Mouse (Mus musculus) kidney, embryonic 14.5 days (tissue): Measurements from ENCODE around the gene Vwa8. TPM values are rescaled to one million over a fixed set of nuclear protein-coding genes. Genes with fewer than 3 reads are reported as not detected.

Source experiments
- ATAC-seq: fragments of 200-750 bp; cut with Nextera tagmentation; 2 replicates; pipeline ENCODE4 v1.8.0; 2017; ENCODE audit warnings: moderate number of reproducible peaks, mild to moderate bottlenecking, moderate TSS enrichment, moderate library complexity; ENCODE audit not compliant: low FRiP score, low TSS enrichment
- H3K27ac ChIP-seq: fragments of 300-500 bp; sonication (generic); 2 replicates; pipeline ENCODE4 v1.5.1; 2014; ENCODE audit warnings: low read depth, mild to moderate bottlenecking, low read length, moderate library complexity, mixed read lengths
- H3K27me3 ChIP-seq: fragments of 300-500 bp; sonication (generic); 2 replicates; pipeline ENCODE4 v1.6.1; 2014; ENCODE audit warnings: mild to moderate bottlenecking, low read length; ENCODE audit not compliant: control insufficient read depth, insufficient read depth
- H3K36me3 ChIP-seq: fragments of 300-500 bp; sonication (generic); 2 replicates; pipeline ENCODE4 v1.6.1; 2014; ENCODE audit warnings: low read length, mixed read lengths; ENCODE audit not compliant: control insufficient read depth, insufficient read depth
- H3K4me1 ChIP-seq: fragments of 300-500 bp; sonication (generic); 2 replicates; pipeline ENCODE4 v1.6.1; 2014; ENCODE audit warnings: low read length, mixed read lengths; ENCODE audit not compliant: control insufficient read depth, insufficient read depth
- H3K4me2 ChIP-seq: fragments of 300-500 bp; sonication (generic); replicated peaks from 2 replicates; pipeline ENCODE4 v1.6.1; 2014; ENCODE audit warnings: low read depth, mild to moderate bottlenecking, low read length
- H3K4me3 ChIP-seq: fragments of 300-500 bp; sonication (generic); 2 replicates; pipeline ENCODE4 v1.5.1; 2014; ENCODE audit warnings: mild to moderate bottlenecking, low read length
- H3K9ac ChIP-seq: fragments of 300-500 bp; sonication (generic); 2 replicates; pipeline ENCODE4 v1.6.1; 2014; ENCODE audit warnings: low read depth, mild to moderate bottlenecking, low read length, moderate library complexity
- H3K9me3 ChIP-seq: fragments of 300-500 bp; sonication (generic); 2 replicates; pipeline ENCODE4 v1.6.1; 2016; ENCODE audit warnings: low read length; ENCODE audit not compliant: control insufficient read depth
- WGBS: fragments of 180-500 bp; shearing (Covaris S2); extraction: QIAGEN DNeasy Blood & Tissue Kit; methylation state at CpG from one replicate; pipeline ENCODE4 v1.1.7; 2014; 5-methylcytosine and 5-hydroxymethylcytosine counted together
- polyA plus RNA-seq: library from polyadenylated mRNA; unstranded; fragments of >200 nt; fragmentation: Nextera tagmentation; extraction: Ambion mirVana; gene quantifications from 2 replicates; pipeline ENCODE4 v1.2.1, GENCODE M21; 2014

Gene Vwa8
- polyA plus RNA-seq, 1 experiment from 2014 or later: 15.5 TPM

GRCm38 (mm10) chr14:78900770-78901169 is 51.9 kb downstream of the Vwa8 start:
- peak; percentile 77 for ATAC-seq
- Histone ChIP-seq H3K4me3 (no peak overlapping the region), H3K27ac (peak overlapping the region; percentile 24; the same call in 1 of the 2 replicates), H3K36me3 (no peaks in the 10 kb centered on the region), H3K4me2 (no peak overlapping the region), H3K9me3 (no peaks in the 10 kb centered on the region), H3K9ac (no peak overlapping the region), H3K4me1 (no peaks in the 10 kb centered on the region), H3K27me3 (no peaks in the 10 kb centered on the region)
- WGBS: 5% methylated on average over 2 of the region's 2 CpGs

- no peak overlapping the region for H3K27ac ChIP-seq
- no peak for ATAC-seq
- 91% methylated on average over 10 of the region's 10 CpGs for WGBS
Measured at GRCm38 (mm10) chr14:78908205-78908863, 59.5 kb downstream of the Vwa8 start.

DNA sequence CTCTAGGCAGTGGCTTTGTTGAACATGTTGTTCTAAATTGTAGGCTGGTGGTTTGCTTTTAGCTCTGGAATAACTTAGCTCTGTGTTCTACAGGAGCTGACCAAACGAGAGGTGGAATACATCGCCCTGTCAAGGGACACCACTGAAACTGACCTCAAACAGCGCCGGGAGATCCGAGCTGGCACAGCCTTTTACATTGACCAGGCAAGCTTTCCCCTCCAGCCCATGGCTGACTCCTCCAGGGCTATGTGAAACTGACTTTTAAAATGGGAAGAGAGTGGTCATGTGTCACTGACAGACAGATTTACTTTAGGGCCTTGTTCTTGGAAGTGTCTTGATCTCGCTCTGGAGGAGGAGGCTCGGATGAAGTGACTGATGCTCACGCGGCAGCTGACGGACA is 63.2 kb downstream of the Vwa8 start:
- H3K27ac ChIP-seq: no peak overlapping the region
- no peak overlapping the region for H3K4me3 ChIP-seq
- no peaks in the 10 kb centered on the region for H3K36me3 ChIP-seq
- no peaks in the 10 kb centered on the region for H3K9me3 ChIP-seq
- no peaks in the 10 kb centered on the region for H3K27me3 ChIP-seq
- no peak overlapping the region for H3K9ac ChIP-seq
- no peak overlapping the region for H3K4me2 ChIP-seq
- ATAC-seq: no peak
- WGBS: 41% methylated on average over 10 of the region's 10 CpGs
- no peaks in the 10 kb centered on the region for H3K4me1 ChIP-seq

More at GRCm38 (mm10) chr14:78908205-78908863, 59.5 kb downstream of the Vwa8 start:
- Histone ChIP-seq H3K9me3 (no peaks in the 10 kb centered on the region), H3K36me3 (no peaks in the 10 kb centered on the region), H3K4me3 (no peak overlapping the region), H3K9ac (no peak overlapping the region), H3K27me3 (no peaks in the 10 kb centered on the region), H3K4me1 (no peaks in the 10 kb centered on the region), H3K4me2 (no peak overlapping the region)

DNA sequence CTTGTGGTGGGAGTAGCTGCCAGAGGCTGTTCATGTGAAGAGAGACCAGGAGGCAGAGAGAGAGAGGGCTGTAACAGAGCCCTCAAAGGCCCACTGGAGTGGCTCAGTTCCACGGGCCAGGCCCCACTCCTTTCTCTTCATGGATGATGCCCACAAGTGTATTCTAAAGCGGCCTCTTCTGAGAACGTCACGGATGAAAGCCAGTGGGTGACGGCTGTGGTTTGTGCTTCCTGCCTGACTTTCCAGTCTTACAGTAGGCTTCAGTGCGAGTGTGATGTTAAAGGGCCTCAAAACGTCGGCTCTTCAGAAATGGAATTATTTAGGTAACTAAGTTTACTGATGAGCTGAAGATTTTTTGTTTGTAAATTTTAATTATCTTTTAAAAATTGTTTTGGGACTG is 65.3 kb downstream of the Vwa8 start:
- no peaks in the 10 kb centered on the region for H3K27me3 ChIP-seq
- 61% methylated on average over 8 of the region's 8 CpGs for WGBS
- H3K36me3 ChIP-seq: no peaks in the 10 kb centered on the region
- no peak overlapping the region for H3K4me3 ChIP-seq
- H3K4me1 ChIP-seq: no peaks in the 10 kb centered on the region
- no peak overlapping the region for H3K4me2 ChIP-seq
- ATAC-seq: no peak
- no peak overlapping the region for H3K27ac ChIP-seq
- H3K9ac ChIP-seq: no peak overlapping the region
- H3K9me3 ChIP-seq: no peaks in the 10 kb centered on the region

DNA sequence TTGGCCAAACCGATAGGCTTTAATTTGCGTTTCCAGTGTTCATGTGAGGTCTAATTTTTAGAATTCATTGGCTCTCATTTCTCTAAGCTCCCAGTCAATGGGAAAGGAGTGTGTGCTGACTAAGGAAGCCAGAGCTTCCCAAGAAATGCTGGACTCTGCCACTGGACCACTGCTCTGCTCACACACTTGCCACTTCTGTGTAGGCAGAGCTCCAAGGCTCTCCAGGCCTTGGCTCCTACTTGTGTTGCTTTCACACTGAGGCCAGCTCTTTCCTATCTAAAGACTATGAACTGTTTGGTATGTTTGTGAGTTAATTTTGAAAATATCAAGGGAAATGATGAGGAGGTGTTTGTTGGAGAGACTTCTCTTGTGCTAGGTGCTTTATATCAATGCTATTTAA is 67.8 kb downstream of the Vwa8 start:
- no peaks in the 10 kb centered on the region for H3K9me3 ChIP-seq
- no peaks in the 10 kb centered on the region for H3K27me3 ChIP-seq
- H3K27ac ChIP-seq: no peak overlapping the region
- H3K4me1 ChIP-seq: no peaks in the 10 kb centered on the region
- H3K9ac ChIP-seq: no peak overlapping the region
- H3K36me3 ChIP-seq: no peaks in the 10 kb centered on the region
- no peak overlapping the region for H3K4me2 ChIP-seq
- H3K4me3 ChIP-seq: no peak overlapping the region
- no peak for ATAC-seq
- WGBS: 94% methylated on average over 2 of the region's 2 CpGs

DNA sequence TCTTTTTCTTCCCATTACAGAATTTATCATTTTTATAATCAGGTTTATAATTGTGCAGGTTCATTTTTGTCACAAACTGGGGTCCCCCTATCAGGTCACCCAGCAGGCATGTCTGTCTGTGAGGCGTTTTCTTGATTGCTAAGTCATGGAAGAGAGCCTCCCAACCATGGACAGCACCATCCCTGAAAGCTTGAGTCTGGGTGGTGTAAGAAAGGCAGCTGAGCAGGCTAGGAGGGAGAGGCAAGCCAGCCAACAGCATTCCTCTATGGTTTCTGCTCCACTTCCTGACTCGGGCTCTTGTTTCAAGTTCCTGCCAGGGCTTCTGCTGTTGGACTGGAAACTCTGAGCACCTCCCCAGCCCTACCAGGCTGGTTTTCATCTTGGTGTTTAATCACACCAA is 72.4 kb downstream of the Vwa8 start:
- 42% methylated on average over 2 of the region's 2 CpGs for WGBS
- no peak overlapping the region for H3K9ac ChIP-seq
- no peak for ATAC-seq

GRCm38 (mm10) chr14:78923631-78924030 is 74.8 kb downstream of the Vwa8 start:
- Histone ChIP-seq H3K27me3 (no peaks in the 10 kb centered on the region), H3K4me3 (no peak overlapping the region), H3K4me1 (no peaks in the 10 kb centered on the region), H3K9ac (no peak overlapping the region), H3K9me3 (no peaks in the 10 kb centered on the region), H3K36me3 (no peaks in the 10 kb centered on the region), H3K4me2 (no peak overlapping the region), H3K27ac (no peak overlapping the region)
- ATAC-seq: no peak
- WGBS: 89% methylated on average over 5 of the region's 5 CpGs

More for the DNA sequence above, 72.4 kb downstream of the Vwa8 start:
- Histone ChIP-seq H3K36me3 (no peaks in the 10 kb centered on the region), H3K9me3 (no peaks in the 10 kb centered on the region), H3K4me1 (no peaks in the 10 kb centered on the region), H3K27ac (no peak overlapping the region), H3K4me2 (no peak overlapping the region), H3K27me3 (no peaks in the 10 kb centered on the region), H3K4me3 (no peak overlapping the region)

DNA sequence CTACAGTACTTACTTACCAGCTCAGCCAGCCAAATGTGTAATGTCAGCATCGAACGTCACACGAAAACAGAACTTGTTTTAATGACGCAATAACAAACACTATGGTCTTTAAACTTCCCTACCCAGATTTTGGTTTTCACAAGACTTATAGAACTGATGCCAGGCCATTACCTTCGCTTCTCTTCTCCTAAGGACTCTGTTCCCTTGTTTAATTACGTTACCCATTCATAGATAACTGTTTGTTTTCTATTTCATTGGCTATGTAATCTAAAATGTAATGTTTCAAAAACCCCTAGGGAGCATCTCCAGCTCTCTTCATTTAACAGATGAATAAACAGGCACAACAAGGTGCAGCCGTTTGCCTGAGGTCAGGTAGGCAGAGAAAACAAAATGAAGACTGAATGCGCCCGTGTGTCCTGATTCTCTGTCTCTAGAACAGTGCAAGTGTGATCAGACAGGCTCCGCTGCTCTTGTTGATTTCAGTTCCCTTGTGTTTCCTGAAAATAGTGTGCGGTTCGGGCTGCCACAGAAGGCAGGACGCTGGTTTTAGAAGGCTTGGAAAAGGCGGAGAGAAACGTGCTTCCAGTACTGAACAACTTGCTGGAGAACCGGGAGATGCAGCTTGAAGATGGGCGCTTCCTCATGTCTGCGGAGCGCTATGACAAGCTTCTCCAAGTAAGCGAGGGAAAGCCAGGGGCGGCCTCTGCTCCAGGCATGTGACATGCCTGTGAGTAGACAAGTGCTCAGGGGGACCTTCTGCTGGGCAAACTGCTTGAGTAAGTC is 76.1 kb downstream of the Vwa8 start:
- no peaks in the 10 kb centered on the region for H3K27me3 ChIP-seq
- H3K4me2 ChIP-seq: no peak overlapping the region
- no peak overlapping the region for H3K4me3 ChIP-seq
- no peaks in the 10 kb centered on the region for H3K36me3 ChIP-seq
- WGBS: 90% methylated on average over 21 of the region's 21 CpGs
- no peaks in the 10 kb centered on the region for H3K9me3 ChIP-seq
- H3K27ac ChIP-seq: no peak overlapping the region
- no peak for ATAC-seq
- H3K4me1 ChIP-seq: no peaks in the 10 kb centered on the region
- H3K9ac ChIP-seq: no peak overlapping the region

GRCm38 (mm10) chr14:78932094-78932493 is 83.2 kb downstream of the Vwa8 start:
- 76% methylated on average over 2 of the region's 2 CpGs for WGBS
- H3K27me3 ChIP-seq: no peaks in the 10 kb centered on the region
- no peak for ATAC-seq
- no peak overlapping the region for H3K4me2 ChIP-seq
- H3K9me3 ChIP-seq: no peaks in the 10 kb centered on the region
- H3K4me1 ChIP-seq: no peaks in the 10 kb centered on the region
- no peaks in the 10 kb centered on the region for H3K36me3 ChIP-seq
- no peak overlapping the region for H3K9ac ChIP-seq
- H3K27ac ChIP-seq: no peak overlapping the region
- H3K4me3 ChIP-seq: no peak overlapping the region
